Mouse (Mus musculus) embryonic fibroblast, embryonic 13.5 days (primary cell): ENCODE measurements around the gene Thtpa. TPM values are rescaled to one million over a fixed set of nuclear protein-coding genes. Genes with fewer than 3 reads are reported as not detected.

Source experiments
- H3K27ac ChIP-seq: 2 replicates; pipeline ENCODE4 v1.5.1; 2012; ENCODE audit warnings: low read length, control low read depth, inconsistent platforms; ENCODE audit not compliant: insufficient read depth
- H3K4me1 ChIP-seq: 2 replicates; pipeline ENCODE4 v1.6.1; 2011; ENCODE audit warnings: low read length; ENCODE audit not compliant: control insufficient read depth, insufficient read depth
- H3K4me3 ChIP-seq: 2 replicates; pipeline ENCODE4 v1.5.1; 2011; ENCODE audit warnings: mild to moderate bottlenecking, control low read depth, low read length; ENCODE audit not compliant: insufficient read depth
- CTCF ChIP-seq: IDR thresholded peaks from 2 replicates; pipeline ENCODE4 v1.5.1; 2011; ENCODE audit warnings: mild to moderate bottlenecking, control low read depth, low read length, moderate library complexity, borderline replicate concordance; ENCODE audit not compliant: insufficient read depth
- POLR2A ChIP-seq: IDR thresholded peaks from 2 replicates; pipeline ENCODE4 v1.6.1; 2011; ENCODE audit warnings: low read depth, mild to moderate bottlenecking, control low read depth, low read length, moderate library complexity
- polyA plus RNA-seq: library from polyadenylated mRNA; stranded (reverse); fragments of >200 nt; gene quantifications from 2 replicates; pipeline ENCODE4 v1.2.4, GENCODE M21; 2011; ENCODE audit warnings: low read depth; ENCODE audit not compliant: missing spikeins, insufficient read length

Thtpa gene
- polyA plus RNA-seq, 1 experiment, result 17.1 TPM

- Histone ChIP-seq H3K27ac (no peak overlapping the region), H3K4me3 (no peak overlapping the region), H3K4me1 (no peaks in the 10 kb centered on the region)
- TF ChIP-seq CTCF, result no peak
- TF ChIP-seq POLR2A, result no peak
Observed at GRCm38 (mm10) chr14:55125711-55126110, 31.1 kb downstream of the Thtpa start.

DNA sequence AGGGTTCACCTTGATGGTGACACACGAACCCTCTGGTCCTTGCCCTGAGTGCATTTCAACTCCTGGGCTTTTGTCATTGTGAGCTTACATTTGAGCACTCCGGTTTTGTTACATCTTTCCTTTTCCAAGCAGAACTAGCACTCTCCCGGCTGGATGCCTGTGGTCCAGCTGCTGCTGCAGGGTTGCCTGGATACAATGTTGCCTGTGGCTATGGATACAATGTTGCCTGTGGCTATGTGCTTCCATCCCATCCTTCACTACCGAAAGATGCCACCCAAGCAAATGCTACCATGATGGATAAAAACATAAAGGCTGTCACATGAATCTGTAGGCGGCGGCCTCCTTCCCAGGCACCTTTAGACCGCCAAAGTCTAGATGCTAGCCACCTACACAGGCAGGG is 31.9 kb downstream of the Thtpa start:
- H3K27ac ChIP-seq, result no peak overlapping the region
- no peak overlapping the region for H3K4me3 ChIP-seq
- TF ChIP-seq POLR2A (no peak), CTCF (no peak)
- no peaks in the 10 kb centered on the region for H3K4me1 ChIP-seq

DNA sequence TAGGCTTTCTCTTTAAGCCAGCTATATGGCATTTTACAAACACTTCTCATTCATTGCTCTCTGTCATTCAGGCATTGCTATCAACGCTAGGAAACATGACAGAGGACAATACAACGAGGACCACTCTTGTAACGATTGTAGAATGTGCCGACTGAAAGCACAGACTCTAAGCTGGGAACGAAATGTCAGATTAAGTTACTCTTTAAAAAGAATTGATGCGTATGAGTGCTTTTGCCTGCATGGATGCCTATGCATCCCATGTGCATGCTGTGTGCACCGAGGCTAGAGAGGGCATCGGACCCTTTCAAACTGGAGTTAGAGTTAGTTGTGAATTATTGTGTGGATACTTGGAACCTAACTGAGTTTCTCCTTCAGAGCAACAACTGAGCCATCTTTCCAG is 41.1 kb downstream of the Thtpa start:
- Histone ChIP-seq H3K27ac (no peak overlapping the region), H3K4me3 (no peak overlapping the region), H3K4me1 (no peaks in the 10 kb centered on the region)
- TF ChIP-seq CTCF (no peak), POLR2A (no peak)

DNA sequence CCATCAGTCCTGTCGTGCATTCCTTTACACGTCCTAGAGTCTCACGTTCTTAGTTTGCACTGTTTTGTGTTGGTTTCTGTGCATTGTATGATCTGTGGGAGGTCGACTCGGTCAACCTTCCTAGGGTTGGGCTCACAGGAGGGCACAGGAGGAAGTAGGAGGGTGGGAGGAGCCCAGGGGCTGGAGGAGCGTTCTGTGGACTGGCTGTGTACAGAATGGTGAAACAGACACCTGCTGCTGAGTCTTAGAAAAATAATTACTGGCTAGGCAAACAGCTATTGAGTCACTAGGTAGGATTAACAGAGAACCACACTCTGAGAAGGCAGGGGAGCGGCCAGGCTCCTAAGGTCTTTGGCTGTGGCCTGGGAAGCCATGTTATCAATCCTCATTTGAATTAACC is 44.7 kb downstream of the Thtpa start:
- Histone ChIP-seq H3K4me1 (no peaks in the 10 kb centered on the region), H3K27ac (no peak overlapping the region), H3K4me3 (no peak overlapping the region)
- TF ChIP-seq POLR2A, result no peak
- TF ChIP-seq CTCF, result no peak

DNA sequence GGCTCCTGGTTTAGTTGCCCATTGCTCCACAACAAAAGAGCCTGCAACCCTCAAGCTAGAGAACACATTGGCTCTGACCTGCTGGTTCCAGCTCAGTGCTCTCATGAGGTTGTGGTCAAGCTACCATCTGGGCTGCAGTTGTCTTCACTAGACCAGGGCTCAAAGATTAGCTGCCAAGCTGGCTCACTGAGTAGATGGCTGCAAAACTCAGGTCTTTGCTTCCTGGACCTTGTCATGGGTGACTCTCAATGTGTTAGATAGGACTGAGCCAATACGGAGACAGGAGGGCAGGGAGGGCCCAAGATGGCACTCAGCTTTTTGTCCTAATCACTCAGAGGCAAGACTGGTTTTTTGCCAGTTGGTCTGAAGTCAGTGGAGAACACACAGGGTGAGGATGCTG is 51.7 kb downstream of the Thtpa start:
- Histone ChIP-seq H3K27ac (no peak overlapping the region), H3K4me1 (no peaks in the 10 kb centered on the region), H3K4me3 (no peak overlapping the region)
- TF ChIP-seq CTCF (no peak), POLR2A (no peak)

GRCm38 (mm10) chr14:55146829-55147401 is 52.3 kb downstream of the Thtpa start:
- H3K4me3 ChIP-seq, result no peak overlapping the region
- H3K27ac ChIP-seq, result no peak overlapping the region
- H3K4me1 ChIP-seq, result no peaks in the 10 kb centered on the region
- no peak for TF ChIP-seq CTCF
- TF ChIP-seq POLR2A, result no peak

GRCm38 (mm10) chr14:55148363-55148915 is 53.9 kb downstream of the Thtpa start:
- no peak for TF ChIP-seq POLR2A
- no peak for TF ChIP-seq CTCF
- Histone ChIP-seq H3K4me3 (no peak overlapping the region), H3K27ac (no peak overlapping the region), H3K4me1 (no peaks in the 10 kb centered on the region)

Other genes with a start within 250 kb of the Thtpa start
- gene Homez, start 223.8 kb upstream of the Thtpa start, polyA plus RNA-seq, result 5.4 and 6.9 TPM in 2 replicates
- gene Ppp1r3e, start 217.2 kb upstream of the Thtpa start, polyA plus RNA-seq, result 8.4 and 10.9 TPM in 2 replicates
- 48.3 and 53.1 TPM in 2 replicates for gene Bcl2l2, start 211.4 kb upstream of the Thtpa start, polyA plus RNA-seq
- not detected in 2 replicates for gene Gm20521, start 211.3 kb upstream of the Thtpa start, polyA plus RNA-seq
- gene Pabpn1, start 202.3 kb upstream of the Thtpa start, polyA plus RNA-seq, result 168 and 172 TPM in 2 replicates
- 17.7 and 20.9 TPM in 2 replicates for gene Slc22a17, start 181.7 kb upstream of the Thtpa start, polyA plus RNA-seq
- 17.5 and 26.9 TPM in 2 replicates for gene Efs, start 168.7 kb upstream of the Thtpa start, polyA plus RNA-seq
- gene Il25, start 162.1 kb upstream of the Thtpa start, polyA plus RNA-seq, result not detected in 2 replicates
- gene Cmtm5, start 158.5 kb upstream of the Thtpa start, polyA plus RNA-seq, result not detected in 2 replicates
- gene Myh6, start 127.9 kb upstream of the Thtpa start, polyA plus RNA-seq, result 1.0 TPM in 1 of 2 replicates, not detected in the other
- gene Gm17428, start 117.9 kb upstream of the Thtpa start, polyA plus RNA-seq, result not detected in 2 replicates
- gene Myh7, start 100.2 kb upstream of the Thtpa start, polyA plus RNA-seq, result not detected in 2 replicates
- gene Ngdn, start 79.3 kb upstream of the Thtpa start, polyA plus RNA-seq, result 32.8 and 37.7 TPM in 2 replicates
- gene Zfhx2, start 2.5 kb upstream of the Thtpa start, polyA plus RNA-seq, result 1.9 and 3.5 TPM in 2 replicates
- gene Ap1g2, start 11.8 kb downstream of the Thtpa start, polyA plus RNA-seq, result 6.7 and 10.0 TPM in 2 replicates
- 0.73 and 1.6 TPM in 2 replicates for gene Jph4, start 22.2 kb downstream of the Thtpa start, polyA plus RNA-seq
- gene Dhrs2, start 127.2 kb downstream of the Thtpa start, polyA plus RNA-seq, result not detected in 2 replicates